Mouse (Mus musculus) embryonic facial prominence, embryonic 14.5 days (tissue): ENCODE measurements around the gene Mvb12b. TPM values are rescaled to one million over a fixed set of nuclear protein-coding genes. Genes with fewer than 3 reads are reported as not detected.

ENCODE experiments used
- ATAC-seq: fragments of 200-750 bp; cut with Nextera tagmentation; 2 replicates; pipeline ENCODE4 v1.8.0; 2017; ENCODE audit warnings: low read depth, moderate number of reproducible peaks, moderate TSS enrichment
- DNase-seq: peaks from one replicate; pipeline ENCODE4 v3.0.0-alpha.2; 2015; ENCODE audit warnings: low spot score
- H3K27ac ChIP-seq: fragments of 300-500 bp; sonication (generic); replicated peaks from 2 replicates; pipeline ENCODE4 v1.5.1; 2014; ENCODE audit warnings: low read depth, mild to moderate bottlenecking, low read length, moderate library complexity
- H3K27me3 ChIP-seq: fragments of 300-500 bp; sonication (generic); replicated peaks from 2 replicates; pipeline ENCODE4 v1.6.1; 2014; ENCODE audit warnings: low read length; ENCODE audit not compliant: control insufficient read depth, insufficient read depth
- H3K36me3 ChIP-seq: fragments of 300-500 bp; sonication (generic); 2 replicates; pipeline ENCODE4 v1.6.1; 2014; ENCODE audit warnings: low read length, mixed read lengths; ENCODE audit not compliant: control insufficient read depth, insufficient read depth
- H3K4me1 ChIP-seq: fragments of 300-500 bp; sonication (generic); 2 replicates; pipeline ENCODE4 v1.6.1; 2014; ENCODE audit warnings: antibody characterized with exemption, low read length; ENCODE audit not compliant: control insufficient read depth, insufficient read depth
- H3K4me2 ChIP-seq: fragments of 300-500 bp; sonication (generic); 2 replicates; pipeline ENCODE4 v1.6.1; 2014; ENCODE audit warnings: low read depth, mild to moderate bottlenecking, low read length, moderate library complexity, mixed read lengths
- H3K4me3 ChIP-seq: fragments of 300-500 bp; sonication (generic); 2 replicates; pipeline ENCODE4 v1.5.1; 2014; ENCODE audit warnings: low read depth, mild to moderate bottlenecking, low read length
- H3K9ac ChIP-seq: fragments of 300-500 bp; sonication (generic); 2 replicates; pipeline ENCODE4 v1.6.1; 2014; ENCODE audit warnings: low read depth, mild to moderate bottlenecking, low read length, moderate library complexity, mixed read lengths
- H3K9me3 ChIP-seq: fragments of 300-500 bp; sonication (generic); 2 replicates; pipeline ENCODE4 v1.6.1; 2016; ENCODE audit warnings: low read length; ENCODE audit not compliant: control insufficient read depth
- WGBS: fragments of 180-500 bp; shearing (Covaris S2); extraction: QIAGEN DNeasy Blood & Tissue Kit; methylation state at CpG from one replicate; pipeline ENCODE4 v1.1.7; 2014; 5-methylcytosine and 5-hydroxymethylcytosine counted together
- polyA plus RNA-seq: library from polyadenylated mRNA; unstranded; fragments of >200 nt; fragmentation: Nextera tagmentation; extraction: Ambion mirVana; gene quantifications from 2 replicates; pipeline ENCODE4 v1.2.1, GENCODE M21; 2014

Mvb12b gene
- polyA plus RNA-seq, 1 experiment from 2014 or later = 14.1 TPM

GRCm38 (mm10) chr2:33878437-33878836, 9.3 kb downstream of the Mvb12b start:
- Histone ChIP-seq H3K36me3 (peaks cover 12% of the 10 kb centered on the region), H3K4me1 (peaks cover 30% of the 10 kb centered on the region), H3K9ac (no peak overlapping the region), H3K27me3 (no peaks in the 10 kb centered on the region), H3K9me3 (no peaks in the 10 kb centered on the region), H3K27ac (peak overlapping the region; percentile 33; the same call in 1 of the 2 replicates), H3K4me2 (no peak overlapping the region), H3K4me3 (no peak overlapping the region)
- no peak for ATAC-seq
- whole genome bisulfite sequencing = 22% methylated on average over 11 of the region's 11 CpGs
- DNase-seq = peak; percentile 36

GRCm38 (mm10) chr2:33877663-33878360, 9.9 kb downstream of the Mvb12b start:
- 83% methylated on average over 6 of the region's 6 CpGs for WGBS
- DNase-seq (no peak), ATAC-seq (no peak)
- Histone ChIP-seq H3K9ac (no peak overlapping the region), H3K27me3 (no peaks in the 10 kb centered on the region), H3K4me1 (peaks cover 30% of the 10 kb centered on the region), H3K4me2 (no peak overlapping the region), H3K4me3 (no peak overlapping the region), H3K9me3 (no peaks in the 10 kb centered on the region), H3K27ac (peak overlapping the region; percentile 89; the same call in 1 of the 2 replicates), H3K36me3 (peaks cover 17% of the 10 kb centered on the region)

GRCm38 (mm10) chr2:33876529-33877290, 11.0 kb downstream of the Mvb12b start:
- H3K36me3 ChIP-seq = peaks cover 25% of the 10 kb centered on the region
- H3K27me3 ChIP-seq = no peaks in the 10 kb centered on the region
- H3K4me2 ChIP-seq = peak overlapping the region; percentile 43
- peaks cover 30% of the 10 kb centered on the region for H3K4me1 ChIP-seq
- peak overlapping the region; percentile 89 for H3K27ac ChIP-seq
- peak; percentile 89 for DNase-seq
- peak; percentile 89 for ATAC-seq
- H3K9ac ChIP-seq = peak overlapping the region; percentile 28; the same call in 1 of the 2 replicates
- WGBS = 26% methylated on average over 24 of the region's 25 CpGs
- no peaks in the 10 kb centered on the region for H3K9me3 ChIP-seq
- H3K4me3 ChIP-seq = no peak overlapping the region

GRCm38 (mm10) chr2:33875594-33875993, 12.2 kb downstream of the Mvb12b start:
- Histone ChIP-seq H3K27ac (no peak overlapping the region), H3K9ac (no peak overlapping the region), H3K4me2 (no peak overlapping the region), H3K9me3 (no peaks in the 10 kb centered on the region), H3K4me1 (peaks cover 34% of the 10 kb centered on the region), H3K36me3 (peaks cover 30% of the 10 kb centered on the region), H3K4me3 (no peak overlapping the region), H3K27me3 (no peaks in the 10 kb centered on the region)
- ATAC-seq = no peak
- DNase-seq = no peak
- 69% methylated on average over 12 of the region's 12 CpGs for WGBS

GRCm38 (mm10) chr2:33874856-33875576, 12.7 kb downstream of the Mvb12b start:
- WGBS = 78% methylated on average over 10 of the region's 10 CpGs
- no peaks in the 10 kb centered on the region for H3K27me3 ChIP-seq
- peaks cover 39% of the 10 kb centered on the region for H3K4me1 ChIP-seq
- H3K9me3 ChIP-seq = no peaks in the 10 kb centered on the region
- ATAC-seq (no peak), DNase-seq (no peak)
- H3K4me2 ChIP-seq = no peak overlapping the region
- H3K36me3 ChIP-seq = peaks cover 30% of the 10 kb centered on the region
- H3K9ac ChIP-seq = no peak overlapping the region
- H3K27ac ChIP-seq = no peak overlapping the region
- H3K4me3 ChIP-seq = no peak overlapping the region

GRCm38 (mm10) chr2:33874367-33874766, 13.4 kb downstream of the Mvb12b start:
- peaks cover 39% of the 10 kb centered on the region for H3K4me1 ChIP-seq
- H3K36me3 ChIP-seq = peaks cover 30% of the 10 kb centered on the region
- no peaks in the 10 kb centered on the region for H3K27me3 ChIP-seq
- no peak overlapping the region for H3K4me2 ChIP-seq
- WGBS = 66% methylated on average over 5 of the region's 5 CpGs
- H3K27ac ChIP-seq = no peak overlapping the region
- no peak overlapping the region for H3K9ac ChIP-seq
- DNase-seq (no peak), ATAC-seq (no peak)
- H3K4me3 ChIP-seq = no peak overlapping the region
- no peaks in the 10 kb centered on the region for H3K9me3 ChIP-seq

- 77% methylated on average over 8 of the region's 8 CpGs for WGBS
- Histone ChIP-seq H3K9me3 (no peaks in the 10 kb centered on the region), H3K27me3 (no peaks in the 10 kb centered on the region), H3K4me2 (no peak overlapping the region), H3K36me3 (peaks cover 30% of the 10 kb centered on the region), H3K4me1 (peaks cover 32% of the 10 kb centered on the region), H3K27ac (no peak overlapping the region), H3K4me3 (no peak overlapping the region), H3K9ac (no peak overlapping the region)
- no peak for DNase-seq
- no peak for ATAC-seq
Measured at GRCm38 (mm10) chr2:33873501-33873900, 14.2 kb downstream of the Mvb12b start.

GRCm38 (mm10) chr2:33872841-33873271, 14.9 kb downstream of the Mvb12b start:
- Histone ChIP-seq H3K4me2 (no peak overlapping the region), H3K4me1 (peaks cover 25% of the 10 kb centered on the region), H3K27me3 (no peaks in the 10 kb centered on the region), H3K9me3 (no peaks in the 10 kb centered on the region), H3K27ac (no peak overlapping the region), H3K36me3 (peaks cover 30% of the 10 kb centered on the region), H3K9ac (no peak overlapping the region), H3K4me3 (no peak overlapping the region)
- DNase-seq (no peak), ATAC-seq (no peak; the same call in 1 of the 2 replicates)
- WGBS = 56% methylated on average over 8 of the region's 8 CpGs
